Mouse (Mus musculus) stomach, postnatal 0 days (tissue): Measurements from ENCODE around the gene Gramd1b. TPM values are rescaled to one million over a fixed set of nuclear protein-coding genes. Genes with fewer than 3 reads are reported as not detected.

ENCODE experiments used
- ATAC-seq: fragments of 200-750 bp; cut with Nextera tagmentation; 2 replicates; pipeline ENCODE4 v1.8.0; 2017; ENCODE audit not compliant: low FRiP score, low TSS enrichment
- DNase-seq: peaks from one replicate; pipeline ENCODE4 v3.0.0-alpha.2; 2016; ENCODE audit warnings: low spot score
- H3K27ac ChIP-seq: fragments of 300-500 bp; sonication (generic); replicated peaks from 2 replicates; pipeline ENCODE4 v1.5.1; 2014; ENCODE audit warnings: mild to moderate bottlenecking, control low read depth
- H3K27me3 ChIP-seq: fragments of 300-500 bp; sonication (generic); 2 replicates; pipeline ENCODE4 v1.6.1; 2014; ENCODE audit warnings: low read length; ENCODE audit not compliant: control insufficient read depth, insufficient read depth
- H3K36me3 ChIP-seq: fragments of 300-500 bp; sonication (generic); 2 replicates; pipeline ENCODE4 v1.6.1; 2014; ENCODE audit warnings: low read length, mixed read lengths; ENCODE audit not compliant: control insufficient read depth, insufficient read depth
- H3K4me1 ChIP-seq: fragments of 300-500 bp; sonication (generic); replicated peaks from 2 replicates; pipeline ENCODE4 v1.6.1; 2014; ENCODE audit warnings: antibody characterized with exemption; ENCODE audit not compliant: control insufficient read depth, insufficient read depth
- H3K4me2 ChIP-seq: fragments of 300-500 bp; sonication (generic); replicated peaks from 2 replicates; pipeline ENCODE4 v1.6.1; 2014; ENCODE audit warnings: low read depth, mild to moderate bottlenecking, control low read depth, moderate library complexity
- H3K4me3 ChIP-seq: fragments of 300-500 bp; sonication (generic); 2 replicates; pipeline ENCODE4 v1.5.1; 2014; ENCODE audit warnings: low read depth, low read length, control low read depth
- H3K9ac ChIP-seq: fragments of 300-500 bp; sonication (generic); 2 replicates; pipeline ENCODE4 v1.6.1; 2014; ENCODE audit warnings: mild to moderate bottlenecking, low read length, control low read depth, mixed read lengths
- H3K9me3 ChIP-seq: fragments of 300-500 bp; sonication (generic); 2 replicates; pipeline ENCODE4 v1.6.1; 2016; ENCODE audit warnings: low read length; ENCODE audit not compliant: control insufficient read depth
- CTCF ChIP-seq: IDR thresholded peaks from 2 replicates; pipeline ENCODE4 v1.5.1; 2016; ENCODE audit warnings: antibody characterized with exemption, low read depth, mild to moderate bottlenecking, moderate library complexity
- EP300 ChIP-seq: optimal IDR thresholded peaks from 2 replicates; pipeline ENCODE3; 2016; ENCODE audit warnings: antibody characterized with exemption
- WGBS: fragments of 180-500 bp; shearing (Covaris S2); extraction: QIAGEN DNeasy Blood & Tissue Kit; methylation state at CpG from one replicate; pipeline ENCODE4 v1.1.7; 2014; 5-methylcytosine and 5-hydroxymethylcytosine counted together
- polyA plus RNA-seq: library from polyadenylated mRNA; unstranded; fragments of >200 nt; fragmentation: Nextera tagmentation; extraction: Ambion mirVana; gene quantifications from 2 replicates; pipeline ENCODE4 v1.2.1, GENCODE M21; 2015

The Gramd1b gene
- polyA plus RNA-seq, 1 experiment from 2014 or later: 1.8 TPM

DNA sequence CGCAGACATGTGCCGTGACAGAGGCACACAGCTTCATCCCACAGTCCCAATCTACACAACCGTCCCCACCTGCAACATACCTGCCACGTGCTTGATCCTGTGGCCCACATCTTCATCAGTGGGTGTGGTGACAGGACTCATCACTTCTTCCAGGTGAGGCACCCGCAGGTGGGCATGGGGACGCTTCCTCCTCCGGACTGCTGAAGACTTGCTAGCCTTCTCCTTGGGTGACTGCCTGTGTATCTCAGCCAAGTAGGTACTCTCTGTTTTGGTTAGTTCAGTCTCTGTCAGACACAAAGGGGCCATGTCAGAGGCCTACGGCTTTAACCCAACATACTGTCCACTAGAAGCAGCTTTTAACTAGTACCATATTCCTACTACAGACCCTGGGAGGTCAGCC, 226.9 kb downstream of the Gramd1b start:
- TF ChIP-seq CTCF (no peak), EP300 (no peak)
- WGBS: 94% methylated on average over 8 of the region's 8 CpGs
- H3K27me3 ChIP-seq: no peaks in the 10 kb centered on the region
- no peak overlapping the region for H3K4me2 ChIP-seq
- no peaks in the 10 kb centered on the region for H3K4me1 ChIP-seq
- H3K9ac ChIP-seq: no peak overlapping the region
- H3K9me3 ChIP-seq: no peaks in the 10 kb centered on the region
- ATAC-seq (no peak), DNase-seq (no peak)
- H3K27ac ChIP-seq: no peak overlapping the region
- no peak overlapping the region for H3K4me3 ChIP-seq
- peaks cover 2% of the 10 kb centered on the region for H3K36me3 ChIP-seq

DNA sequence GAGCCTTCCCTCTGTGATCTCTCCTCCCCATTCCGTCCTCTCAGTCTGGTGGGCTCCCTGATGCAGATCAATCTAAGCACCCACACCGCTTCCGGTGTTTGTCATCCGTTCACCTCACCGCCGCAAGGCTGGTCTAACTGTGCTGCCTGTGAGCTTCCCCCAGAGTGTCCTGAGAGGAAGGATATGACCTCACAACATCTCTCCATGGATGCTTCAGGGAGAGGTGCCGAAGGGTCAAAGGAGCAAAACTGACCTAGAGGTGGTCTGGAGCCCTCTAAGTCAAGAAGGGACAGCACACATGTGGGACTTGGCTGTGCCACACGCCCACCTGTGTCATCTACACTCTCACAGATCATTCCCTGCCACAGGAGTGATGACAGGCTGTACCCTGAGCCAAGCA, 228.8 kb downstream of the Gramd1b start:
- no peak overlapping the region for H3K4me2 ChIP-seq
- TF ChIP-seq EP300 (no peak), CTCF (no peak)
- H3K27me3 ChIP-seq: no peaks in the 10 kb centered on the region
- peaks cover 2% of the 10 kb centered on the region for H3K36me3 ChIP-seq
- no peak for DNase-seq
- no peak overlapping the region for H3K9ac ChIP-seq
- no peak overlapping the region for H3K4me3 ChIP-seq
- H3K9me3 ChIP-seq: no peaks in the 10 kb centered on the region
- no peaks in the 10 kb centered on the region for H3K4me1 ChIP-seq
- 89% methylated on average over 8 of the region's 8 CpGs for WGBS
- no peak for ATAC-seq
- H3K27ac ChIP-seq: no peak overlapping the region

DNA sequence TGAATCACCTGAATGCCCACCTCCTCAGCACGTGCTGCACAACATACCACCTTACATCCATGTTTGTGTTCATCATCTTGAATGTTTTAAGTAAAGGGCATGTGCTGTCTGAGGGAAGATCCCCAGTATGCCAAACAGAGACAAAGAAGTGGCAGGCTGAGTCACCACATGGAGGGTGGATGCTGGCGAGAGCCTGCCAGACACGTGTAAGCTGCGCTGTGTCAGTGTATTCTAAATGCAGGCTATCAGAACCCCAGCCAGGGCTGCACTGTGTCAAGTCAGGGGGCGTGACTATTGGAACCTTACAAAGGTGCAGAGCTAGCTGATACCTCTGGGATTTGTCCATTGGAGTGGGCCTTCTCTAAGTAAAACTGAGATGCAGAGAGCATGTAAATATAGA, 229.7 kb downstream of the Gramd1b start:
- H3K9ac ChIP-seq: no peak overlapping the region

DNA sequence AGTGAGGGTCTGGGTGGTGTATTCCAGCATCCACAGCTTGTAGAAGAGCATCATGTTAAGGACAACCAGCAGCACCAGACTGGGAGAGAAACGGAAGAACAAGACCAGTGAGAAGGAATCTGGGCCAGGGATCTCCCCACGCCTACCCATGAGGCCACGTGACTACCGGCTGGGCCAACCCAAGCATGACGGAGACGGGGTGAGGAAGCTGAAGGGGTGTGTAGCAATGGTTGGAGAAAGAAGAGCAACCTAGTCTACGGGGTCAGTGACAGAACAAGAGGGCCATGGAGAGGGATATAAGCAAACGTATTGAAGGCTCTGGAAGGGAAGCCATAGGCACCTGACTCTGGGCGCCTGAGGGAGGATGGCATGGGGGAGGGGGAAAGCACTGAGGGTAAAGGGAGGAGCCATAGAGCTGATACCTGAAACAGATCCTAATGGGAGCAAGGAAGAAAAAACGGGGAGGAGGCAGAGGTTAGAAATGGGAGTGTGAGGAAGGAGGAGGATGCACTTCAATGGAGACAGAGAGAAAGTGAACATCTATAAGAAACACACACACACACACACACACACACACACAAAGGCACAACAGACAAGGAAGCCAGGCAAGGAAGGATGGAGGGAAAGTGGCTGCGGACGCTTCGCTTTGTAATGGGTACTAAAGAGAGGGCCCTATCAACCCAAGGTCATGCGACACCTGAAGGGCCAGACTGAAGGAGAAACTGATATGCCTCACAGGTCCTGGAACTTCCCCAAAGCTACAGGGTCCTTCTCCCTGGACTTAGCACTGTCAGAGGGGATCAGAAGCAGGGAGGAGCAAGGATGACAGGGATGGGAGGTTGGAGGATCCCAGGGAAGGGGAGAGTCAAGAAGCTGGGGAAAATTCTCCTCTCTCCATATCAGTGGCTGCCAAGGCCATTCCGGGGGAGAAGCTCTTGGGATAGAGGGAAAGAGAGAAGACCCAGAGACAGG, 230.9 kb downstream of the Gramd1b start:
- Histone ChIP-seq H3K9me3 (no peaks in the 10 kb centered on the region), H3K36me3 (peaks cover 4% of the 10 kb centered on the region), H3K9ac (no peak overlapping the region), H3K4me3 (no peak overlapping the region), H3K27ac (no peak overlapping the region), H3K4me1 (no peaks in the 10 kb centered on the region), H3K27me3 (no peaks in the 10 kb centered on the region), H3K4me2 (no peak overlapping the region)
- 90% methylated on average over 15 of the region's 15 CpGs for WGBS
- ATAC-seq (no peak), DNase-seq (no peak)
- no peak for TF ChIP-seq EP300
- TF ChIP-seq CTCF: no peak

More for the DNA sequence above, 229.7 kb downstream of the Gramd1b start:
- Histone ChIP-seq H3K4me3 (no peak overlapping the region), H3K4me2 (no peak overlapping the region), H3K36me3 (peaks cover 4% of the 10 kb centered on the region), H3K9me3 (no peaks in the 10 kb centered on the region), H3K27ac (no peak overlapping the region), H3K4me1 (no peaks in the 10 kb centered on the region), H3K27me3 (no peaks in the 10 kb centered on the region)
- ATAC-seq (no peak), DNase-seq (no peak)
- TF ChIP-seq CTCF (no peak), EP300 (no peak)
- 79% methylated on average over 5 of the region's 5 CpGs for WGBS

DNA sequence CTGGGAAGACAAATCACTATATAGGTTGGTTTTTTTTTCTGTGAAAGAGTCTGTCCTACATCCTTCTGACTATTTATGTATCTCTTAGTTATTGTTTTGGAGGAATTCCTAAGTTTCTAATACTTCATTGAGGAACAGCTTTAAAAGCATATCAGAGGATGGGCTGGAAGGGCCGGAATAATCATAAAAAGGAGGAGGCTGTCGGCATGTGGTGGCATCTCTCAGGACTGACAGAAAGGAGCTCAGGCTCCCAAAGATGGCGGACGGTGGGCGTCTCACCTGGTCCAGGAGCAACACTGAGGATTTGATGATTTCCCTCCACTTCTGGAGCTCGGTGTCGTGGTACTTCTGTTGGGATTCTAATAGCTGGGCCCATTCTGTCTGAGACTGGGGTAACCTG, 231.9 kb downstream of the Gramd1b start:
- Histone ChIP-seq H3K36me3 (peaks cover 4% of the 10 kb centered on the region), H3K9me3 (no peaks in the 10 kb centered on the region), H3K9ac (no peak overlapping the region), H3K4me2 (no peak overlapping the region), H3K4me3 (no peak overlapping the region), H3K27me3 (no peaks in the 10 kb centered on the region), H3K27ac (no peak overlapping the region), H3K4me1 (no peaks in the 10 kb centered on the region)
- no peak for DNase-seq
- 98% methylated on average over 7 of the region's 7 CpGs for WGBS
- no peak for ATAC-seq
- no peak for TF ChIP-seq CTCF
- TF ChIP-seq EP300: no peak

DNA sequence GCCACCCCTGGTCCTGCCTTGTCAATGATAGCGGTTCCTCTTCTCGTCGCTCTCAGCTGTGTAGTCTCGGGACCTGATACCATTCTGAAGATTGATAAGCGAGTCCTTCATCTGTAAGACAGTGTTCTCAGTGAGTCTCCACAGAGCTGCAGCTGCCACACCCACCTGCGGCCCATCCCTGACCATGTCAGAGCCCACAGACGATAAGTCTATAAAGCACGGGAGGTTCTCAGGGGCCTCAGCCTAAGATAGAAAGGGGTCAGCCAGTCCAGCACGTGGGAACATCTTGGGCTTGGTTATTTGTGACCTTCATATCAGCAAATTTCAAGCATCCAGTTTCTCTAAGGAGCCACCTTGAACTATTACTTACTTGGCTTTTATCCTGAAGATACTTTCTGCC, 233.2 kb downstream of the Gramd1b start:
- H3K36me3 ChIP-seq: peaks cover 4% of the 10 kb centered on the region; the same call in 1 of the 2 replicates
- no peak overlapping the region for H3K27ac ChIP-seq
- no peak for ATAC-seq
- H3K9me3 ChIP-seq: no peaks in the 10 kb centered on the region
- no peak for DNase-seq
- H3K9ac ChIP-seq: no peak overlapping the region
- no peak overlapping the region for H3K4me2 ChIP-seq
- WGBS: 90% methylated on average over 9 of the region's 9 CpGs
- no peak overlapping the region for H3K4me3 ChIP-seq
- H3K4me1 ChIP-seq: no peaks in the 10 kb centered on the region
- no peaks in the 10 kb centered on the region for H3K27me3 ChIP-seq
- no peak for TF ChIP-seq EP300
- TF ChIP-seq CTCF: no peak
